8 mouse cellular contexts compared by ENCODE assay signal in genomic region chr9:102690891-102691290, GRCm38 (mm10). TPM values are rescaled to one million over a fixed set of nuclear protein-coding genes. Genes with fewer than 3 reads are reported as not detected.
DNase-seq lines count a peak whose midpoint lies in the region; ATAC-seq and TF ChIP-seq lines count a peak whose summit lies in the region.

No protein-coding gene starts in this region.

- peak overlapping the region; percentile 79 for H3K4me2 ChIP-seq in forebrain, embryonic 12.5 days
- peak overlapping the region; percentile 96 for H3K4me2 ChIP-seq in limb, embryonic 13.5 days (replicated peaks)
- peak overlapping the region; percentile 71 for H3K4me2 ChIP-seq in neural tube, embryonic 15.5 days

- 2% methylated on average over 15 of the region's 15 CpGs for WGBS in forebrain, embryonic 12.5 days
- 8% methylated on average over 15 of the region's 15 CpGs for WGBS in limb, embryonic 13.5 days
- WGBS in neural tube, embryonic 15.5 days = under 1% methylated on average over 14 of the region's 15 CpGs

- peak overlapping the region; percentile 63 for H3K9ac ChIP-seq in forebrain, embryonic 12.5 days
- H3K9ac ChIP-seq in limb, embryonic 13.5 days = peak overlapping the region; percentile 66
- peak overlapping the region; percentile 58 for H3K9ac ChIP-seq in neural tube, embryonic 15.5 days (replicated peaks)

- H3K27ac ChIP-seq in left cerebral cortex, adult 2 months = no peak overlapping the region
- H3K27ac ChIP-seq in forebrain, embryonic 12.5 days = peak overlapping the region; percentile 95
- peak overlapping the region; percentile 77 for H3K27ac ChIP-seq in limb, embryonic 13.5 days
- H3K27ac ChIP-seq in neural tube, embryonic 15.5 days (replicated peaks) = peak overlapping the region; percentile 93

- no peak for DNase-seq in left cerebral cortex, adult 2 months (ENCODE audit: extremely low spot score in 1 of 2, low spot score in 2 of 2)
- no peak for DNase-seq in left cerebral cortex, postnatal 25 days (ENCODE audit: low spot score in 2 of 2)
- DNase-seq in left cerebral cortex, postnatal 36 days (ENCODE audit: low spot score in 2 of 2) = no peak
- no peak for DNase-seq in c-Kit-positive CD71-positive TER-119-positive erythroid progenitor cells, embryonic 14.5 days (ENCODE audit: low spot score)

- ATAC-seq in forebrain, embryonic 12.5 days (ENCODE audit: low FRiP score) = peak; percentile 18; the same call in 1 of the 2 replicates
- ATAC-seq in limb, embryonic 13.5 days (ENCODE audit: low FRiP score, low read depth) = no peak
- ATAC-seq in neural tube, embryonic 15.5 days (ENCODE audit: low FRiP score) = no peak
- ATAC-seq in granulocyte monocyte progenitor cell, adult 5-6 weeks (replicated peaks; ENCODE audit: poor library complexity, severe bottlenecking) = no peak

- no peak for TF ChIP-seq CTCF in left cerebral cortex, adult 2 months (IDR thresholded peaks at IDR 0.05)

- no peaks in the 10 kb centered on the region for H3K27me3 ChIP-seq in forebrain, embryonic 12.5 days
- H3K27me3 ChIP-seq in limb, embryonic 13.5 days = 0 out of 2 replicates have a peak, but pooled peaks cover 4% of the 10 kb centered on the region
- H3K27me3 ChIP-seq in neural tube, embryonic 15.5 days (replicated peaks) = no peaks in the 10 kb centered on the region

- peak overlapping the region; percentile 48 for H3K4me3 ChIP-seq in left cerebral cortex, adult 2 months
- H3K4me3 ChIP-seq in forebrain, embryonic 12.5 days (replicated peaks) = peak overlapping the region; percentile 51
- H3K4me3 ChIP-seq in limb, embryonic 13.5 days = peak overlapping the region; percentile 57
- peak overlapping the region; percentile 47 for H3K4me3 ChIP-seq in neural tube, embryonic 15.5 days (replicated peaks)

- H3K36me3 ChIP-seq in forebrain, embryonic 12.5 days (replicated peaks) = no peaks in the 10 kb centered on the region
- no peaks in the 10 kb centered on the region for H3K36me3 ChIP-seq in limb, embryonic 13.5 days
- H3K36me3 ChIP-seq in neural tube, embryonic 15.5 days = no peaks in the 10 kb centered on the region

- intact Hi-C loops in left cerebral cortex, adult 2 months (cut with DNase I) = no loop called here
- intact Hi-C loops in left cerebral cortex, postnatal 25 days (cut with DNase I) = no loop called here
- intact Hi-C loops in left cerebral cortex, postnatal 36 days (cut with DNase I) = no loop called here

- H3K4me1 ChIP-seq in forebrain, embryonic 12.5 days = peaks cover 59% of the 10 kb centered on the region
- H3K4me1 ChIP-seq in limb, embryonic 13.5 days = peaks cover 60% of the 10 kb centered on the region
- peaks cover 37% of the 10 kb centered on the region for H3K4me1 ChIP-seq in neural tube, embryonic 15.5 days

- H3K9me3 ChIP-seq in forebrain, embryonic 12.5 days = no peaks in the 10 kb centered on the region
- H3K9me3 ChIP-seq in limb, embryonic 13.5 days = no peaks in the 10 kb centered on the region
- no peaks in the 10 kb centered on the region for H3K9me3 ChIP-seq in neural tube, embryonic 15.5 days (replicated peaks)

RNA-seq across cellular contexts. Expression of gene Amotl2, which starts 25.6 kb away (rescaled TPM):
- total RNA-seq in left cerebral cortex, adult 2 months (2021) = 10 to 100 TPM; 21.3 to 22.4 TPM
- total RNA-seq in left cerebral cortex, postnatal 25 days (2021) = 10 to 100 TPM; 18.7 to 18.8 TPM
- polyA plus RNA-seq in forebrain, embryonic 12.5 days (2016; fragmentation: Nextera tagmentation; extraction: Ambion mirVana) = 82.4 TPM in 2 replicates
- polyA plus RNA-seq in limb, embryonic 13.5 days (2015; fragmentation: Nextera tagmentation; extraction: Ambion mirVana) = 66.8 and 71.3 TPM in 2 replicates
- 41.5 and 57.0 TPM in 2 replicates for polyA plus RNA-seq in neural tube, embryonic 15.5 days (2015; fragmentation: Nextera tagmentation; extraction: Ambion mirVana)
- total RNA-seq in left cerebral cortex, postnatal 36 days (2021) = 10 to 100 TPM; 18.5 to 24.3 TPM
- total RNA-seq in granulocyte monocyte progenitor cell, adult 5-6 weeks (2014; fragmentation: Nextera tagmentation) = 1.8 and 1.9 TPM in 2 replicates
- total RNA-seq in granulocyte monocyte progenitor cell, adult 5-6 weeks (2017) = 2.5 and 2.6 TPM in 2 replicates

Comparison
In these comparisons a context has a peak if more than half of its experiments do, and no peak if none do; other contexts are left out.
1. RNA of gene Amotl2, which starts 25.6 kb away (total RNA-seq): 18.5 to 24.3 TPM in left cerebral cortex, postnatal 36 days, 21.3 to 22.4 TPM in left cerebral cortex, adult 2 months and 18.7 to 18.8 TPM in left cerebral cortex, postnatal 25 days; 1.8 to 2.6 TPM in granulocyte monocyte progenitor cell, adult 5-6 weeks; every median in the first group is over 4 times any median in the second.
2. Peak in every context shown above with its lines, with median percentiles within 50 percentile points of each other: H3K4me3 ChIP-seq, H3K4me2 ChIP-seq and H3K9ac ChIP-seq.